Mouse (Mus musculus) CH12.LX (cell line): ENCODE measurements around the gene Cdipt.

Source experiments
- CTCF ChIP-seq, 2 experiments: IDR thresholded peaks in 1 of 2; conservative IDR thresholded peaks in 1 of 2; 2 replicates each; pipeline ENCODE4 v1.5.1; 2011 to 2012; ENCODE audit warnings: low read depth in 2 of 2, low read length in 2 of 2, improper control_type of control experiment in 1 of 2, inconsistent platforms in 1 of 2, mild to moderate bottlenecking in 1 of 2, moderate library complexity in 1 of 2
- HCFC1 ChIP-seq: IDR thresholded peaks from 2 replicates; pipeline ENCODE4 v1.6.1; 2012; ENCODE audit warnings: low read depth, mild to moderate bottlenecking, inconsistent platforms, low read length, improper control_type of control experiment
- JUND ChIP-seq: conservative IDR thresholded peaks from 2 replicates; pipeline ENCODE4 v1.6.1; 2011; ENCODE audit warnings: low read depth, low read length, improper control_type of control experiment
- POLR2A ChIP-seq: IDR thresholded peaks from 2 replicates; pipeline ENCODE4 v1.6.1; 2011; ENCODE audit warnings: low read depth, mild to moderate bottlenecking, improper control_type of control experiment, low read length

DNA sequence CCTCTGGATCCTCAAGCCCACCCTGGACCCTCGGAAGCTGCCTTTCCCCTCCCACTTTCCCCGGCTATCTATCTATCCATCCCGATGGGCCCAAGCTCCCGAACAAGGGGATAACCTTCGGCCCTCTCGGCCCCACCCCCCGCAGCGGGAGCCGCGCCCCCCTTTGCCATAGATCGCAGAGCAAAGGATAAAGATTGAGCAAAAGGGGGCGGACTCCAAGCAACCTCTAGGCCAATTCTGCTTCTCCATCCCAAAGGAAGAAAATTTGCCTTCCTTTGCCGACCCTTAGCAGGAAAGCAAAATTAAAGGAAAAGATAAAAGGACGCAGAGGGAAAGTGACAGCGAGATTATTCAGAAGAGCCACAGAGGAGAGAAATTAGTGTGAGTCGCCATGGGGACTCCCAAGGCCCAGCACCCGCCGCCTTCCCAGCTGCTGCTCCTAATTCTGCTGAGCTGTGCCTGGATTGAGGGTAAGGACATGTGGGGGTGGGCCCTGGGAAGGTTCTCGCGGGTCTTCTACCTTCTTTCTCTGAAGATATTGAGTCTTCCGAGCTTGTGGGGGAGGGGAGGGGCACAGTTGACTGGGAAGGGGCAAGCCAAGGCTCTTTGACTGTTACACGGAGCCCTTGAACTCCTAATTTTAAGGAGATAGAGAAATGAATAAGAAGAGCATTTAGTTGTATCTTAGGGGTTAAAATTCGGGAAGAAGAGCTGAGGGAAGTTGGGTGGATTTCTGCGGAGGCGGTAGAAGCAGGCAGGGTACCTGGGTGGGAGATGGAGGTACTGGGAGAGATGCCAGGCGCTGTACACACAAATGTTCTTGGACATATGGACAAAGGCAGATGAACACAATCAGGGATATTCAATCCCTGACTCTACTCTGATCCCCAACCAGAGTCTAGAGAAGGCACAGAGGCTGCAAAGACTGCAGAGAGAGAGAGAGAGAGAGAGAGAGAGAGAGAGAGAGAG is 24.8 kb upstream of the Cdipt start:
- no peak for TF ChIP-seq POLR2A
- no peak for TF ChIP-seq JUND
- TF ChIP-seq CTCF (conservative IDR thresholded peaks at IDR 0.05 in 1 of 2, IDR thresholded peaks at IDR 0.05 in 1 of 2; ENCODE audit: low read depth in 2 of 2, low read length in 2 of 2): no peak
- no peak for TF ChIP-seq HCFC1
